In the genomic region with DNA sequence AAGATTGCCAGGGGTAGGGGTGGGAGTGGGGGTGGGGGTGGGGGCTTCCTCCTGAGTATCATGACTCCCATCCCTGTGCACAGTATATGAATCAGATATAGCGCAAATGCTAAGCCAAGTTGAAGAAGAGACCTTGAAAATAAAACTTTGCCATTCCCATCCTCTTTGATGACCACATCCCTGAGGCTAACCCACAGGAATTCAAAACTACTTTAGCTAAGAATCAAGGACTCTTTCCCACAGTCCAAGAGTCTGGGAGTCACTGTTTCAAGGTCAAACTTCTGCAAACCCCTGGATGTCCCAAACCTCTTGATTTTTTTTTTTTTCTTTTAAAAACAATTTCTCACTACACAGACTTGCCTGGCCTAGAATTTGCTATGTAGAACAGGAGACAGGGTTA, we compare ENCODE assay signal across 9 mouse cellular contexts.
"Had no signal": no experiment of that assay in that cellular context is flagged by ENCODE, and none has a peak within 500 bp of the region (broad histone marks: within the 10 kb centered on the region; RNA-seq: fewer than 3 reads in every experiment).

No protein-coding gene starts in this region.

- DNase-seq: lung, adult 18-20 months; lung, embryonic 14.5 days; lung, postnatal 10 days; lung, postnatal 4 days; right cerebral cortex, postnatal 14 days; spleen, adult 18-20 months; thymus, adult 18-20 months; thymus, postnatal 14 days; thymus, postnatal 36 days had no signal
